Mouse (Mus musculus) forebrain, embryonic 16.5 days (tissue): ENCODE measurements around the gene B3gat2. TPM values are rescaled to one million over a fixed set of nuclear protein-coding genes. Genes with fewer than 3 reads are reported as not detected.

Experiments
- polyA plus RNA-seq: library from polyadenylated mRNA; unstranded; fragments of >200 nt; fragmentation: Nextera tagmentation; extraction: Ambion mirVana; gene quantifications from 2 replicates; pipeline ENCODE4 v1.2.1, GENCODE M21; 2015

Gene B3gat2
- polyA plus RNA-seq, 1 experiment from 2014 or later, result 12.1 TPM

Other genes starting within 250 kb of the B3gat2 start
- gene Smap1, start 160.6 kb downstream of the B3gat2 start, polyA plus RNA-seq, result 85.7 and 86.3 TPM in 2 replicates
- gene Sdhaf4, start 243.9 kb downstream of the B3gat2 start, polyA plus RNA-seq, result 88.9 and 94.3 TPM in 2 replicates